Mouse (Mus musculus): ENCODE measurements around the gene Card6.
"Not testable (repeated sequence)": the region's sequence is repeated elsewhere in the genome, so short reads cannot be mapped to it uniquely, and the experiment has no call there.

Card6 gene

GRCm38 (mm10) chr15:5130887-5131668 is 22.7 kb upstream of the Card6 start:
- CTCF ChIA-PET: not testable (repeated sequence)

DNA sequence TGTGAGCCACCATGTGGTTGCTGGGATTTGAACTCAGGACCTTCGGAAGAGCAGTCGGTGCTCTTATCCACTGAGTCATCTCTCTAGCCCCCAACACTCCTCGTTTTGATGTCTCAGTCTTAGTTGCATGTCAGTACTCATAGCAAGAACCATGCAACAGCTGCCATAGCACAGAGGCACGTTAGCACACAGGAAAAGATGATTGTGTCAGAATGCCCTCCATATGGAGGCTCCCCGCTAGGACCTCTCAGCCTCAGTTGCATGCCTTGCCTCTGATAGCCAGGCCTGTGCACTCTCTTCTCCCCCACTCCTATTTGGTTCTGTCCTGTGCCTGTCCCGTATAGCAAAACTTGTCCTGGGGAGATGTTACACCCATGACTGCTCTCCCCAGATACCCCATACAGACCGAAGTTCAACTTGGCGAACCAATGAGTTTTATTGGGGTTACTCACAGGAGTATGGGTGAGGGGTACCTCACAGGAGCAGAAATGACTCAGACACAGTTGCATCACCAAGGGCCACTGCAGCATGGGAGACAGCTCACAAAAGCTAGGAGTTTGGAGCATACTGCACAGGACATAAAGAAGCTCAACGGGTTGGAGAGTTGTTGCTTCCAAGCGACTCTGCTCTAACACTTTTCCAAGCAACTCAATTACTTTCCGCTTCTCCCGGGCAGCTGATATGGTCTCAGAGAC is 20.9 kb upstream of the Card6 start:
- CTCF ChIA-PET: interaction anchor here (0.7 kb wide), 1 partner anchor 48 kb away, joined by 4 read pairs; no protein-coding TSS in a partner anchor

DNA sequence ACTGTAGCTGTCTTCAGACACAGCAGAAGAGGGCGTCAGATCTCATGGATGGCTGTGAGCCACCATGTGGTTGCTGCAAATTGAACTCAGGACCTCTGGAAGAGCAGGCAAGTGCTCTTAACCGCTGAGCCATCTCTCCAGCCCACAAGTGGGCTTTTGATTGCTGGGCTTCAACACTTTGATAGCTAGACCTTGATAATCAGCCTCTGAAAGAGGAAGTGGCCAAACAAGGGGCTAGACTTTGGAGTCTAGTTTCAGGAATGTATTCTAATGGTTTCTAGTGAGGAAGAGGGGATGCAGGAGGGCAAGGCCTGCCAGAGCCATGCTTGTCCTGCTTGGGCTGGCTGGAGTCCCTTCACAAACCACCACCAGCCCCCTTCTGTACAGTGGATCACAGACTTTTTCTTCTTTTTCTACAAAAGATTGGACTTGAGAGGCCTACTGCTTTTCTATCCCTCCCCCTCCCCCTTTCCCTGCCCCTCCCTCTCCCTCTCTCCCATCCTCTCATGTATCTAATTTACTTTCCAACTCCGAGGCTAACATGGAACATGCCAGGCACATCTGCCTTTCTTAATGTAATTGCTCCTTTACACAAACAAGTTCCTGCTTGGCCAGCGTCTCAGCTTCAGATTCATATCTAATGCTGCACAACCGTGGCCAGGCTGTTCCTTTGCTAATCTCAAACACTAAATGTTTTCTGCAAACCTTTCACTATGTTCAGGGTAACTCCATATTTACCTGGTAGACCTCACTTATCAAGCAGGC is 20.0 kb upstream of the Card6 start:
- CTCF ChIA-PET: interaction anchor here (0.7 kb wide), 1 partner anchor 49 kb away, joined by 4 read pairs; no protein-coding TSS in a partner anchor

DNA sequence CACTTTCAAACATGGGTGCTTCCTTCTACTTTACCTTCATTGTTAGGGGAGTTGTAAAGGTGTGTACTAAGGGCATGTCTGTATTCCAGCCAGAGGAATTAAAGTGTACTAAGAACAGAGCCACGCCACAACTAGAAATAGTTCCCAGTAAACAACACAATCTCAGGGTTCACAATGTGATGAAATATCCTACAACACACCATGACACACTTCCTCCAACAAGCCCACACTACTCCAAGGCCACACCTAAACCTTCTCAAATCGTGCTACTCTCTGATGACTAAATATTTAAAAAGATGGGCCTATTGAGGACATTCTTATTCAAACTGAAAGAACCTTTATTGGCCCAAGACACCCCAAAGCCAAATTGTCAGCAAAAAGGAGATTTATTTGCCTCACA is 19.1 kb upstream of the Card6 start:
- CTCF ChIA-PET: no interaction called here

DNA sequence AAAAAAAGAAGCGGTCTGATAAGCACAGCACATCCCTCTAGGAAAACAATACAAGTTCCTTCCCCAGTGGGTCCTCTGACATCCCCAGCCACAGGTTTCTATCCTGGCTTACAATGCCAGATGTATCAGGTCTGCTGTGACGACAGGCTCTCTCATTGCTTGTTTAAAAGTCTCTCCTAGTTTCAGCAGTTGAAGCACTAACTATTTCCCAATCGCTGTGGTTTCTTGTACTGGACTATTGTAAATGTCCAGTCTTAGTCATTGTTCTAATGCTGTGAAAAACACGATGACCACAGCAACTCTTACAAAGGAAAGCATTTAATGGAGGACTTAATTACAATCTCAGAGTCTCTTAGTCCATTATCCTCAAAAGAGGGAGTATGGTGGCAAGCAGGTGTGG is 18.1 kb upstream of the Card6 start:
- CTCF ChIA-PET: interaction anchor here (0.6 kb wide), 1 partner anchor 32 kb away, joined by 3 read pairs; no protein-coding TSS in a partner anchor

DNA sequence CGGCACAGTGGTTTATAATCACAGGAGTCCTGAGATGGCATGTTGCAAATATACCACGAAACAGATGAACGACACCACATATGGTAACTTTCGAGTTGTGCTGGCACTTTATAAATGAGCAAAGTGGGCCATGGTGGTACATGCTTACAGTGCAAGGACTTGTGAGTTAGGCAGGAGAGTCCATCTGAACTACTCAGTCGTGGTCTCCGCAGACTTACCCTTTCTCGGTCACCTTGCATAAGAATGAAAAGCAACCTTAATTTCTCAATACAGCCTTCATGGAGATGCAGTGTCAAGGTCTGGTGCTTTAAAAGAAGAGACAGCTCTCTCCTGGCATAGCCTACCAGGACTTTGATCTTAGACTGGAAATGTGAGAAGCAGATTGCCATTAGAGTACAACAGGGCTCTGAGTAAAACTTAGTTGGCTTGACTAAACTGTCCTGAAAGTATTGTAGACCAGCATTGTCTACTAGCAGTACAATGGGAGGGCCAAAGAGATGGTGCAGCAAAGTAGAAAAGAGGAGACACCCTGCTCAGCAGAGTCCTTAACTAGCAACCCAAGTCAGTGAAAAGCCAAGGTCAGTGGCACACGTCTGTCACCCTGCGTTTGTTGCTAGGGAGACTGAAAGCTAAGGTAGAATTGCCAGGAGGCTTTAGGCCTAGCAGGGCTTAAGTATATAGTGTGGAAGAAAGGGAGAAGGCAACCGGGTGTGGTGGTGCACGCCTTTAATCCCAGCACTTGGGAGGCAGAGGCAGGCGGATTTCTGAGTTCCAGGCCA is 13.4 kb upstream of the Card6 start:
- CTCF ChIA-PET: no interaction called here

DNA sequence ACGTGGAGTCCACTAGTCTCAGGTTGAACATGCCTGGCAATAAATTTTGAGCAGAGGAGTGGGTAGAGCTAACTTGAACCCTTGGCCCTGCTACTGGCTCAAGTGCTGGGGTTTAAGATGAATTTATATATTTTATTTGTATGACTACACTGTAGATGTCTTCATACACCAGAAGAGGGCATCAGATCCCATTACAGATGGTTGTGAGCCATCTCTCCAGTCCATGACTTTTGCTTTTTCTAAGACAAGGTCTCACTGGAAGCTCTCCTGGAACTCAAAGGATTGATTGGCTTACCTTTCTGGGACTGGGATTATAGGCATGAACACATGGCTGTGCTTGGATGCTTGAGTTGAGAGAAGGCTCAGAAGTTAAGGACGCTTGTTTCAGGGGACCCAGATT is 11.4 kb upstream of the Card6 start:
- CTCF ChIA-PET: no interaction called here

- CTCF ChIA-PET: interaction anchor here (0.7 kb wide), 1 partner anchor 273 kb away, joined by 3 read pairs; no protein-coding TSS in a partner anchor
Measured at GRCm38 (mm10) chr15:5119192-5119591, 10.9 kb upstream of the Card6 start.

GRCm38 (mm10) chr15:5118626-5119025 is 10.3 kb upstream of the Card6 start:
- CTCF ChIA-PET: interaction anchor here (0.7 to 0.9 kb wide), 2 partner anchors 26 to 273 kb away, joined by 3 read pairs; no protein-coding TSS in a partner anchor

GRCm38 (mm10) chr15:5117031-5117601 is 8.8 kb upstream of the Card6 start:
- CTCF ChIA-PET: no interaction called here

- CTCF ChIA-PET: interaction anchor here (1.0 kb wide), 1 partner anchor 41 kb away, joined by 3 read pairs; no protein-coding TSS in a partner anchor
Measured at GRCm38 (mm10) chr15:5116270-5117030, 8.1 kb upstream of the Card6 start, which contains the start of gene Rpl37. TSS of gene Rpl37 (plus strand) at chr15:5116645.

DNA sequence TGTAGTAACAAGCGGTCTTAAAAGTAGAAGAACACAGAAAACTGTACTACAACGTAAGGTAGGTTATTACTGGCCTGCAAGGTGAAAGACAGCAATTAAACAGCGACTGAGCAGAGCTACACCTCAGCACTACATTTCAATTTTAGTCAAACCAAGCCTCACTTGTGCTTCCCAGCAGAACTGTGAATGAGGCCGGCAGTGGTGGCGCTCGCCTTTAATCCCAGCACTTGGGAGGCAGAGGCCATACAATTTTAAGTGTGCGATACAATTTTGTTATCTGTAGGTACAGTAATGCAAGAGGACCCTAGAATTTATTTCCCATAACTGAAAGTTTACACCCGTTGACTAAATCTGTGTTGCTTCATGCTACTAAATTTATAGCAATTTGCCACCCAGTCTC is 6.8 kb upstream of the Card6 start:
- CTCF ChIA-PET: interaction anchor here (1.0 kb wide), 1 partner anchor 42 kb away, joined by 3 read pairs; no protein-coding TSS in a partner anchor

DNA sequence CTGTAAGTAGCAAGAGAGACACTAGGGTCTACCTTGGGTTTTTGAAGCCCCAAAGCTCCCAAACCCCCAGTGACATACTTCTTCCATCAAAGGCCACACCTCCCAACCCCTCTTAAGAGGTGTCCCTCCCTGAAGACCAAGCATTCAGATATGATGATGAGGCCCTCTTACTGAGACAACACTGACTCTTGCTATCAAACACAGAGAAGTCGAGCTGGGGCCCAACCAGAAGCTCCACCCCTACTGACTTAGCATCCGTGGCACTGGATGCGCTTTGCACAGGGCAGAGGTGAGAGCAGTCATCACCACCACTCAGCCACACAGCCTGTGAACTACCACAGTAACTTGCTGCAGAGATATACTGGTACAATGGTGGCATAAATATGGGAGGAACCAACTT is 4.3 kb upstream of the Card6 start:
- CTCF ChIA-PET: interaction anchor here (0.6 to 0.7 kb wide), 2 partner anchors 14 to 32 kb away, joined by 3 to 4 read pairs; no protein-coding TSS in a partner anchor

DNA sequence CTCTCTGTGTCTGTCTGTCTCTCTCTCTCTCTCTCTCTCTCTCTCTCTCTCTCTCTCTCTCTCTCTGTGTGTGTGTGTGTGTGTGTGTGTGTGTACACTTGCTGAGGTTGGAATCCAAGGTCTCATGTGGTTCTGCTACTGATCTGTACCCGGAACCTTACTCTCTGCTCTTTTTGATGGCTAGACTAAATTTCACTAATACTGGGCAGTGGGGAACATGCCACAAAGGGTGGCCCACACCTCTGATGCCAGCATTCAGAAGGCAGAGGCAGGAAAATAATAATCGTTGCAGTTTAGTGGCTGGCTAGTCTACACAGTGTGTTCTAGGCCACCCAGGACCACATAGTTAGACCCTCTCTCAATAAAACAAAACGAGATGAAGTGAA is 309 bp upstream of the Card6 start:
- CTCF ChIA-PET: no interaction called here

DNA sequence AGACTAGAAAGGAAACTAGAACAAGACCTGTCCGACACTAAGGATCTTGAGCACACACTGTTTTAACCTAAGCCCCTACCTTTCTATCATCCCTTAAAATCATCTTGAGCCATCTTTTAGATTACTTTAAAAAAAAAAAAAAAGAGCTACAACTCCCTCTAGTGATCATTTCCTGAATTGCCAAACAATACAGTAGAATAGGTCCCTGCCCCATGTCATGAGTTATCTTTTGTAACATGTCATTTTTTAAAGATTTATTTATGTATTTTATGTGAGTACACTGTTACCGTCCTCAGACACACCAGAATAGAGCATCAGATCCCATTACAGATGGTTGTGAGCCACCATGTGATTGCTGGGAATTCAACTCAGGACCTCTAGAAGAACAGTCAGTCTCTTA is 2.0 kb downstream of the Card6 start:
- CTCF ChIA-PET: no interaction called here

DNA sequence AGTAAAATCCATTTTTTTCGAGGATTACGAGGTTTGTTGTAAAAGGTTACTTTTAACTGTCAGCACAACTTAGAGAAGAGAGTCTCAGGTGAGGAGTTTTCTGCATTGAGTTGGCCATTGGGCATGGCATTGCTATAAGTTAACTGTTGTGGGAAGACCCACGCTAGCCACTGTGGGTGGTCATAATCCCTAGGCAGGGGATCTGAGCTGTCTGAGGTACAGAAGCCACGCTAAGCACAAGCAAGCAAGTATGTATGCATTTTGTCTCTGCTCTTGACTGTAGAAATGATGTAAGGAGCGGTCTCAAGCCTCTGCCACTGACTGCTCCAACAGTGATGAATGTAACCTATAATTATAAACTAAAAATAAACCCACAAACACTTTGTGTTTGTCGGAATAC is 2.4 kb downstream of the Card6 start:
- CTCF ChIA-PET: no interaction called here

DNA sequence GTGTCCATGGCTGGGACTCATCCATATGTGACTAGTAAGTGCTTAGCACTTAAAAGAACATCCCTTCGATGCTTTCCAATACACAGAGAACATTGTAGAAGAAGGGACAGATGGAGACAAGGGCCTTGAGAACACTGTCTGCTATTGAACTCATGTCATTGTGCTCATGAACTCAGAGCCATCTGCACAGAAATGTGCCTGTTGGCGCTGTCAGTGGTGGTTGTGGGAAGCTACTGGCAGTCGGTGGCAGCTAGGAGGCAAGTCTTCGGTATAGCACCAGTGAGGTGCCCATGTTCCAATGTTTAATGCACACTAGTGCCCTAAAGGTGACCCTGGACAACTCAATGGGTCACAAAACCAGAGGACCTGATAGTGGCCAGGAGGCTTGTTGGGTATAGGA is 6.0 kb downstream of the Card6 start:
- CTCF ChIA-PET: interaction anchor here (0.6 to 0.7 kb wide), 2 partner anchors 35 to 86 kb away, joined by 3 read pairs; no protein-coding TSS in a partner anchor

DNA sequence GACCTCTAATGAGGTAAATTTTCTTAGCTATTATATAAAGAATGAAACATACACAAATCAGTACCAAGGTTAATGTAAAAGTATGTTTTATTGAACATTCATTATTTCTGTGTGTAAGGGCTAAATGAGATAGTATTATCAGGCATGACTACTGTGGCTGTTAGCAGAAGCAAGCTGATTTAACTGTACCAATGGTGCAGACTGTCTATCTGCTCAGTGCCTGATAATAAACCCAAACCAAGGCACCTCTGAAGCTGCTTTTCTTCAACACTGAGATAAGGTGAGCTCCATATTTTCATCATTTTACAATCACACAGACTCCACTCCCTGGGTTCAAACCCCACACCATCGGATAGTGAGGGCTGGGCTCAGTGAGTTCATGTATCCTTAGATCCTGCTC is 11.0 kb downstream of the Card6 start:
- CTCF ChIA-PET: no interaction called here

DNA sequence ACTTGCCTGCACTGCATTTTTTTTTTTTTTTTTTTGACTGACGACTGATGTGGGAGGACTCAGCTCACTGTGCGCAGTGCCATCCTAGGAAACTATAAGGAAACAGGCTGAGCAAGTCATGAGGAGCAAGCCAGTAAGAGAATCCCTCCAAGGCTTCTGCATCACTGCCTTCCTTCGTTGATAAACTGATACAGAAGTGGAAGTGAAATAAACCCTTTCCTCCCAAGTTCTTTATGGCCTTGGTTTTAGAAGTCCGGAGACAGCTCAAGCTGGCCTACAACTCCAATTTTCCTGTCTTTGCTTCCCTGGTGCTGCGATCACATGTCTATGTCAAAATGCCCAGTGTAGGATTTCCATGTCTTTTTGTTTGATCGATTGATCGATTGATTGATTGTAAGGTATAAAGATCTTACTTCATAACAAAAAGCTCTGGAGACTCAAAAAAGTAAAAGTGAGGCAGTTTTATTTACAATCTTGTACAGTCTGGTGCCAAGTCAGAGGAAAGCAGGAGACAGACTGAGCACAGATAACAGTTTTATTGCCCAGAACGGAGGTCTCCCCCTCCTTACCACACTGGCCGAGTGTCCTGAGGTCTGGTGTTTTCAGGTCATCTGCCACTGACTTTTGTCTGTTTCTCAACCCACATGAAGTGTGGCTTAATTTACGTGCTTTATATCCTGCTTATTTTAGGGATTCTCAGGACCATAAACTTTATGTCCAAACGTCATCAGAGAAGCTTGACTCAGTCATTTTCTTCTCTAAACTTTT is 12.6 kb downstream of the Card6 start:
- CTCF ChIA-PET: no interaction called here
